Mouse (Mus musculus): ENCODE measurements around the gene Rnf115. TPM values are rescaled to one million over a fixed set of nuclear protein-coding genes. Genes with fewer than 3 reads are reported as not detected.
A peak's percentile ranks its signal among the peaks of the same experiment; 100 is the strongest.

Rnf115 gene
- total and polyA plus RNA-seq, 2 experiments from 2014 or later, result 30.0 to 35.6 TPM

GRCm38 (mm10) chr3:96808651-96809050 is 81.2 kb downstream of the Rnf115 start:
- TF ChIP-seq EP300 (IDR thresholded peaks at IDR 0.05; ENCODE audit: low read depth), result no peak
- TF ChIP-seq CTCF (IDR thresholded peaks at IDR 0.05; ENCODE audit: low read depth), result no peak
- no peak overlapping the region for H3K9ac ChIP-seq (replicated peaks; ENCODE audit: low read depth, low read length)
- no peak for ATAC-seq (ENCODE audit: insufficient read depth, low read depth)
- no peak overlapping the region for H3K4me3 ChIP-seq (ENCODE audit: low read depth, low read length)
- DNase-seq (ENCODE audit: low spot score), result no peak
- no peaks in the 10 kb centered on the region for H3K27me3 ChIP-seq (ENCODE audit: control insufficient read depth, insufficient read depth, low read length)
- WGBS, result 34% methylated on average over 3 of the region's 3 CpGs
- H3K4me1 ChIP-seq (ENCODE audit: control insufficient read depth, insufficient read depth), result peaks cover 6% of the 10 kb centered on the region; the same call in 1 of the 2 replicates
- H3K9me3 ChIP-seq (replicated peaks; ENCODE audit: control insufficient read depth, low read length), result 0 out of 2 replicates have a peak, but pooled peaks cover 3% of the 10 kb centered on the region
- H3K4me2 ChIP-seq (ENCODE audit: low read depth, low read length), result no peak overlapping the region
- no peak overlapping the region for H3K27ac ChIP-seq (ENCODE audit: low read depth)
- H3K36me3 ChIP-seq (replicated peaks; ENCODE audit: control insufficient read depth, insufficient read depth, low read length), result no peaks in the 10 kb centered on the region

GRCm38 (mm10) chr3:96811232-96811631 is 83.8 kb downstream of the Rnf115 start:
- Histone ChIP-seq H3K27ac (ENCODE audit: low read depth) (no peak overlapping the region), H3K27me3 (ENCODE audit: control insufficient read depth, insufficient read depth, low read length) (0 out of 2 replicates have a peak, but pooled peaks cover 5% of the 10 kb centered on the region), H3K4me1 (ENCODE audit: control insufficient read depth, insufficient read depth) (peaks cover 7% of the 10 kb centered on the region; the same call in 1 of the 2 replicates), H3K9ac (replicated peaks; ENCODE audit: low read depth, low read length) (no peak overlapping the region), H3K36me3 (replicated peaks; ENCODE audit: control insufficient read depth, insufficient read depth, low read length) (no peaks in the 10 kb centered on the region), H3K9me3 (replicated peaks; ENCODE audit: control insufficient read depth, low read length) (no peaks in the 10 kb centered on the region), H3K4me3 (ENCODE audit: low read depth, low read length) (no peak overlapping the region), H3K4me2 (ENCODE audit: low read depth, low read length) (no peak overlapping the region)
- ATAC-seq (ENCODE audit: insufficient read depth, low read depth), result no peak
- 60% methylated on average over 3 of the region's 3 CpGs for WGBS
- DNase-seq (ENCODE audit: low spot score), result no peak
- TF ChIP-seq EP300 (IDR thresholded peaks at IDR 0.05; ENCODE audit: low read depth), result no peak
- TF ChIP-seq CTCF (IDR thresholded peaks at IDR 0.05; ENCODE audit: low read depth), result no peak

GRCm38 (mm10) chr3:96812395-96813091 is 85.1 kb downstream of the Rnf115 start:
- H3K4me2 ChIP-seq (ENCODE audit: low read depth, low read length), result peak overlapping the region; percentile 53
- H3K27ac ChIP-seq (ENCODE audit: low read depth), result no peak overlapping the region
- H3K4me3 ChIP-seq (ENCODE audit: low read depth, low read length), result peak overlapping the region; percentile 21; the same call in 1 of the 2 replicates
- H3K27me3 ChIP-seq (ENCODE audit: control insufficient read depth, insufficient read depth, low read length), result 0 out of 2 replicates have a peak, but pooled peaks cover 5% of the 10 kb centered on the region
- H3K9me3 ChIP-seq (replicated peaks; ENCODE audit: control insufficient read depth, low read length), result no peaks in the 10 kb centered on the region
- H3K9ac ChIP-seq (replicated peaks; ENCODE audit: low read depth, low read length), result no peak overlapping the region
- H3K4me1 ChIP-seq (ENCODE audit: control insufficient read depth, insufficient read depth), result peaks cover 7% of the 10 kb centered on the region; the same call in 1 of the 2 replicates
- DNase-seq (ENCODE audit: low spot score) (peak; percentile 60), ATAC-seq (ENCODE audit: insufficient read depth, low read depth) (peak; percentile 75)
- WGBS, result 36% methylated on average over 20 of the region's 20 CpGs
- H3K36me3 ChIP-seq (replicated peaks; ENCODE audit: control insufficient read depth, insufficient read depth, low read length), result no peaks in the 10 kb centered on the region
- no peak for TF ChIP-seq EP300 (IDR thresholded peaks at IDR 0.05; ENCODE audit: low read depth)
- TF ChIP-seq CTCF (IDR thresholded peaks at IDR 0.05; ENCODE audit: low read depth), result peak; percentile 61

GRCm38 (mm10) chr3:96813106-96813505 is 85.6 kb downstream of the Rnf115 start:
- H3K9ac ChIP-seq (replicated peaks; ENCODE audit: low read depth, low read length), result no peak overlapping the region
- TF ChIP-seq EP300 (IDR thresholded peaks at IDR 0.05; ENCODE audit: low read depth) (no peak), CTCF (IDR thresholded peaks at IDR 0.05; ENCODE audit: low read depth) (peak; percentile 59)
- DNase-seq (ENCODE audit: low spot score) (peak; percentile 85), ATAC-seq (ENCODE audit: insufficient read depth, low read depth) (peak; percentile 90)
- peak overlapping the region; percentile 21; the same call in 1 of the 2 replicates for H3K4me3 ChIP-seq (ENCODE audit: low read depth, low read length)
- H3K27ac ChIP-seq (ENCODE audit: low read depth), result no peak overlapping the region
- H3K36me3 ChIP-seq (replicated peaks; ENCODE audit: control insufficient read depth, insufficient read depth, low read length), result no peaks in the 10 kb centered on the region
- peak overlapping the region; percentile 53 for H3K4me2 ChIP-seq (ENCODE audit: low read depth, low read length)
- peaks cover 7% of the 10 kb centered on the region; the same call in 1 of the 2 replicates for H3K4me1 ChIP-seq (ENCODE audit: control insufficient read depth, insufficient read depth)
- 5% methylated on average over 9 of the region's 9 CpGs for WGBS
- H3K27me3 ChIP-seq (ENCODE audit: control insufficient read depth, insufficient read depth, low read length), result 0 out of 2 replicates have a peak, but pooled peaks cover 5% of the 10 kb centered on the region
- H3K9me3 ChIP-seq (replicated peaks; ENCODE audit: control insufficient read depth, low read length), result no peaks in the 10 kb centered on the region

GRCm38 (mm10) chr3:96813591-96814244 is 86.3 kb downstream of the Rnf115 start:
- no peak for DNase-seq (ENCODE audit: low spot score)
- Histone ChIP-seq H3K4me2 (ENCODE audit: low read depth, low read length) (peak overlapping the region; percentile 53), H3K9ac (replicated peaks; ENCODE audit: low read depth, low read length) (no peak overlapping the region), H3K27me3 (ENCODE audit: control insufficient read depth, insufficient read depth, low read length) (0 out of 2 replicates have a peak, but pooled peaks cover 5% of the 10 kb centered on the region), H3K9me3 (replicated peaks; ENCODE audit: control insufficient read depth, low read length) (no peaks in the 10 kb centered on the region), H3K4me3 (ENCODE audit: low read depth, low read length) (no peak overlapping the region), H3K4me1 (ENCODE audit: control insufficient read depth, insufficient read depth) (peaks cover 7% of the 10 kb centered on the region; the same call in 1 of the 2 replicates), H3K36me3 (replicated peaks; ENCODE audit: control insufficient read depth, insufficient read depth, low read length) (no peaks in the 10 kb centered on the region), H3K27ac (ENCODE audit: low read depth) (no peak overlapping the region)
- 33% methylated on average over 7 of the region's 7 CpGs for WGBS
- TF ChIP-seq EP300 (IDR thresholded peaks at IDR 0.05; ENCODE audit: low read depth), result no peak
- no peak for TF ChIP-seq CTCF (IDR thresholded peaks at IDR 0.05; ENCODE audit: low read depth)
- ATAC-seq (ENCODE audit: insufficient read depth, low read depth), result no peak
